Comparison of ENCODE assay signal across 9 mouse cellular contexts in the genomic region with DNA sequence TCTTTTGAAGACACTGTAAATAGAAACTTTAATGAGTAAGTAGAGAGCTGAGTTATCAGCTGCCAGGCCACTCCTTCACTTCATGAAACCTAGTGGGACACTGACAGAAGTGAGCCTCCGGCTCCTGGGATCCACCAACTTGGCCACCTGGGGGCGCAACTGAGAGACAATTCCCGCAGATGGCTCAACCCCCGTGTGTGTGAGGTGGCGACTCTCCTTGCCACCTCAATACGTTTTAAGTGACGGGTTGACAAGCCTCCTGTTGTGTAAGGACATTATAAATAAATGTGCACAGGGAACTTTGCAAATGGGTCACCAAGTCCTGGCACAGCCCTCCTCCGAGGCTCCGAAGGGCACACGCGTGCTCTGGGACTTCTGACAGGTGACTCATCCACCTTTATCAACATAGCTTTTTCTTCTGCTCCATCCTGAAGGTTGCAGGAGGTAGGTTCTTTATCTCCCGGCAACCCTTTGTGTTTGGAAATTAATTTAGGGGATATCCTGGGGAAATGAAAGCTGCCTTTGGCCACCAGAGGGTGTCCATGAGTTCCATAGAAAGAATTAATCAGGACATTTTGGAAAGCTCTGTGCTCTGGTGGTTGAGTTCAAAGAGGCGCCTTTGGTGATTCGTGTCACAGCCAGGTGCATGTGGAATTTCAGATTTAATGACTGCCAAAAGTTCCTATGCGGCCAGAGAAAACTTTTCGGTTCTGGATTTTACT.
DNase-seq lines count a peak whose midpoint lies in the region; ATAC-seq and TF ChIP-seq lines count a peak whose summit lies in the region.
"Had no signal": no experiment of that assay in that cellular context is flagged by ENCODE, and none has a peak within 500 bp of the region (broad histone marks: within the 10 kb centered on the region; RNA-seq: fewer than 3 reads in every experiment).

No protein-coding gene starts in this region.

- DNase-seq in gastrocnemius, adult 2 months = no peak
- DNase-seq in gastrocnemius, postnatal 14 days = no peak
- DNase-seq in retina, postnatal 1 day = peak; percentile 10
- DNase-seq in retina, embryonic 14.5 days (ENCODE audit: low spot score) = no peak
- peak; percentile 85 for DNase-seq in adrenal gland, postnatal 14 days
- DNase-seq in ovary, postnatal 14 days (ENCODE audit: low spot score) = no peak
- DNase-seq in layer of hippocampus, adult 9-10 months (ENCODE audit: low spot score) = no peak
- DNase-seq: gastrocnemius, postnatal 25 days had no signal

- TF ChIP-seq CTCF in gastrocnemius, adult 2 months (IDR thresholded peaks at IDR 0.05) = peak; percentile 20

- peak; percentile 57 for ATAC-seq in megakaryocyte progenitor cell, adult 5-6 weeks (replicated peaks; ENCODE audit: poor library complexity)

- no peak overlapping the region for H3K4me3 ChIP-seq in gastrocnemius, adult 2 months

- H3K27ac ChIP-seq in gastrocnemius, adult 2 months = no peak overlapping the region

- intact Hi-C loops in gastrocnemius, adult 2 months (cut with DNase I) = no loop called here
- intact Hi-C loops in gastrocnemius, postnatal 14 days (cut with DNase I; ENCODE audit: low total_unique reads) = no loop called here

Comparison
In these comparisons a context has a peak if more than half of its experiments do, and no peak if none do; other contexts are left out.
1. DNase-seq: peak in retina, postnatal 1 day (single experiment) and adrenal gland, postnatal 14 days (single experiment); none in gastrocnemius, adult 2 months (single experiment), gastrocnemius, postnatal 14 days (single experiment), retina, embryonic 14.5 days (single experiment), ovary, postnatal 14 days (single experiment) and layer of hippocampus, adult 9-10 months (single experiment).